Mouse (Mus musculus) kidney, embryonic 14.5 days (tissue): Measurements from ENCODE around the gene Psme1. TPM values are rescaled to one million over a fixed set of nuclear protein-coding genes. Genes with fewer than 3 reads are reported as not detected.

Experiments
- ATAC-seq: fragments of 200-750 bp; cut with Nextera tagmentation; 2 replicates; pipeline ENCODE4 v1.8.0; 2017; ENCODE audit warnings: moderate number of reproducible peaks, mild to moderate bottlenecking, moderate TSS enrichment, moderate library complexity; ENCODE audit not compliant: low FRiP score, low TSS enrichment
- H3K27ac ChIP-seq: fragments of 300-500 bp; sonication (generic); 2 replicates; pipeline ENCODE4 v1.5.1; 2014; ENCODE audit warnings: low read depth, mild to moderate bottlenecking, low read length, moderate library complexity, mixed read lengths
- H3K27me3 ChIP-seq: fragments of 300-500 bp; sonication (generic); 2 replicates; pipeline ENCODE4 v1.6.1; 2014; ENCODE audit warnings: mild to moderate bottlenecking, low read length; ENCODE audit not compliant: control insufficient read depth, insufficient read depth
- H3K36me3 ChIP-seq: fragments of 300-500 bp; sonication (generic); 2 replicates; pipeline ENCODE4 v1.6.1; 2014; ENCODE audit warnings: low read length, mixed read lengths; ENCODE audit not compliant: control insufficient read depth, insufficient read depth
- H3K4me1 ChIP-seq: fragments of 300-500 bp; sonication (generic); 2 replicates; pipeline ENCODE4 v1.6.1; 2014; ENCODE audit warnings: low read length, mixed read lengths; ENCODE audit not compliant: control insufficient read depth, insufficient read depth
- H3K4me2 ChIP-seq: fragments of 300-500 bp; sonication (generic); replicated peaks from 2 replicates; pipeline ENCODE4 v1.6.1; 2014; ENCODE audit warnings: low read depth, mild to moderate bottlenecking, low read length
- H3K4me3 ChIP-seq: fragments of 300-500 bp; sonication (generic); 2 replicates; pipeline ENCODE4 v1.5.1; 2014; ENCODE audit warnings: mild to moderate bottlenecking, low read length
- H3K9ac ChIP-seq: fragments of 300-500 bp; sonication (generic); 2 replicates; pipeline ENCODE4 v1.6.1; 2014; ENCODE audit warnings: low read depth, mild to moderate bottlenecking, low read length, moderate library complexity
- H3K9me3 ChIP-seq: fragments of 300-500 bp; sonication (generic); 2 replicates; pipeline ENCODE4 v1.6.1; 2016; ENCODE audit warnings: low read length; ENCODE audit not compliant: control insufficient read depth
- WGBS: fragments of 180-500 bp; shearing (Covaris S2); extraction: QIAGEN DNeasy Blood & Tissue Kit; methylation state at CpG from one replicate; pipeline ENCODE4 v1.1.7; 2014; 5-methylcytosine and 5-hydroxymethylcytosine counted together
- polyA plus RNA-seq: library from polyadenylated mRNA; unstranded; fragments of >200 nt; fragmentation: Nextera tagmentation; extraction: Ambion mirVana; gene quantifications from 2 replicates; pipeline ENCODE4 v1.2.1, GENCODE M21; 2014

The Psme1 gene
- polyA plus RNA-seq, 1 experiment from 2014 or later, result 142 TPM

DNA sequence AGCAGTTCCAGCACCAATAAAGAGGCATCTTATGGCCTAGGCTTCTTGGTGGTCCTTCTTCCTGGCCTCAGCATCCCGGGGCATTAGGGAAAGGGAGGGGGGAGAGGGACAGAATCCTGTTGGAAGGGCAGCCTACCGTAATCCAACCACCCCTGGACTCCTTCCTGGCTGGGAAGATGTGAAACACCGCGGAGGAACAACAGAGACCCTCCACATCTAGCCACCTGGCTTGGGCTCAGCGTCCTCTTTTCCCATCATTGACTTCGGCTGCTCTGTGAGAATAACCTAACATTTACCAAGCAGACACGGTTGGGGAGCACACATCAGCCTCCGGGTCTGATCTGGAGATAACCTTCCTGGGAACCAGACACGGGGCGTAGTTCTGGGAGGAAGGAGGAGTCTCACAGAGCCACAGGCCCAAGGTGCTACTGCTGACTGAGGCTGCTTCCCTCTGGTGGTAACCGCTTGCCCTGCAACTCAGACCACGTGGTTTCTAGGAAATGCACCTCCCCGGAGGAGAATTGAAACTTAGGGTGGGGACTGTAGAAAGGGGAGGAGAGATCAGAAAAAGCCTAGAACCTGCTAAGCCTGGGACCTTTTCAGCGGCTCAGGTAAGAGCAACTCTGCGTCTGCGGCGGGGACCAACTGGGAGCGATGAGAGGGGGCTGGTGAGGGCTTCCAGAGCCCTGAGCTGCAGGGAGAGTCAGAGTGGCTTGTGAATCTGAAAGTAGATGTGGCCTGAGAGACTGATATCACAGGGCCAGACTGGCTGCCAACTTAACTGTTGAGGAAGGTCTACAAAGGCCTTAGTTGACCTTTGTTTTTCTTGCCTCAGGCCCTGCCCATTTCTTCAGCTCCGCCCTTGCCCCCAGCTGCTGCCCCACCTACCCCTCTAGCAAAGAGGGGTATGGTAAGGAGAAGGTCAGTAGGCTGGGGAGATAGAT, 26.0 kb downstream of the Psme1 start:
- peak overlapping the region; percentile 52; the same call in 1 of the 2 replicates for H3K9ac ChIP-seq
- peak overlapping the region; percentile 41 for H3K4me2 ChIP-seq
- peak overlapping the region; percentile 70 for H3K27ac ChIP-seq
- H3K27me3 ChIP-seq, result no peaks in the 10 kb centered on the region
- ATAC-seq, result peak; percentile 91
- H3K36me3 ChIP-seq, result peaks cover 65% of the 10 kb centered on the region
- peak overlapping the region; percentile 33 for H3K4me3 ChIP-seq
- peaks cover 5% of the 10 kb centered on the region; the same call in 1 of the 2 replicates for H3K4me1 ChIP-seq
- WGBS, result 13% methylated on average over 19 of the region's 19 CpGs
- no peaks in the 10 kb centered on the region for H3K9me3 ChIP-seq

GRCm38 (mm10) chr14:55604823-55605222, 26.9 kb downstream of the Psme1 start:
- no peak for ATAC-seq
- no peaks in the 10 kb centered on the region for H3K27me3 ChIP-seq
- no peak overlapping the region for H3K4me3 ChIP-seq
- H3K4me1 ChIP-seq, result peaks cover 5% of the 10 kb centered on the region; the same call in 1 of the 2 replicates
- no peak overlapping the region for H3K9ac ChIP-seq
- 83% methylated on average over 11 of the region's 11 CpGs for WGBS
- no peaks in the 10 kb centered on the region for H3K9me3 ChIP-seq
- H3K27ac ChIP-seq, result no peak overlapping the region
- H3K36me3 ChIP-seq, result peaks cover 67% of the 10 kb centered on the region
- no peak overlapping the region for H3K4me2 ChIP-seq

- Histone ChIP-seq H3K4me3 (no peak overlapping the region), H3K9me3 (no peaks in the 10 kb centered on the region), H3K9ac (no peak overlapping the region), H3K27me3 (no peaks in the 10 kb centered on the region), H3K4me1 (peaks cover 5% of the 10 kb centered on the region; the same call in 1 of the 2 replicates), H3K36me3 (peaks cover 58% of the 10 kb centered on the region), H3K4me2 (no peak overlapping the region), H3K27ac (no peak overlapping the region)
- no peak for ATAC-seq
- 92% methylated on average over 16 of the region's 16 CpGs for WGBS
These were observed 28.0 kb downstream of the Psme1 start for GRCm38 (mm10) chr14:55605743-55606459.

DNA sequence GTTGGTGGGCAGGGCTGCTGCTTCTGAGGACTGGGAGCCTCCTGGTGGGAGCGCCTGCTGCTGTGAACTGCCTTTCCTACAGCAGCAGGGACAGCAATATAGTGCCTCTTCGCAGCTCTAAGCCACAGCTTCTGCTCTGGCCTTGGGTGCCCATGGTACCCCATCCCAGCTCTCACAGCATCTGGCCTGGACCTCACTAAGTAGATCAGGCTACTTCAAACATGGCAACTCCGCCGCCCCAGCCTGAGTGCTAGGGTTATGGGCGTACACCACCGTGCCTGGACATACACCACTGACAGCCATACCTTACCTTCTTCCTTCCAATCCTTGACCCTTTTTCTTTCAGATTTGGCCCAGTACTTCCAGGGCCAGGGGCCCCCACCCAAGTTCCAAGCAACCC, 30.4 kb downstream of the Psme1 start:
- Histone ChIP-seq H3K9ac (no peak overlapping the region; the same call in 1 of the 2 replicates), H3K27ac (no peak overlapping the region), H3K36me3 (peaks cover 41% of the 10 kb centered on the region), H3K4me1 (peaks cover 5% of the 10 kb centered on the region; the same call in 1 of the 2 replicates), H3K9me3 (no peaks in the 10 kb centered on the region), H3K4me2 (no peak overlapping the region), H3K4me3 (no peak overlapping the region), H3K27me3 (no peaks in the 10 kb centered on the region)
- 94% methylated on average over 6 of the region's 6 CpGs for WGBS
- ATAC-seq, result no peak

- Histone ChIP-seq H3K27me3 (no peaks in the 10 kb centered on the region), H3K4me2 (no peak overlapping the region), H3K9me3 (no peaks in the 10 kb centered on the region), H3K9ac (no peak overlapping the region), H3K36me3 (peaks cover 15% of the 10 kb centered on the region), H3K27ac (no peak overlapping the region), H3K4me3 (no peak overlapping the region), H3K4me1 (no peaks in the 10 kb centered on the region)
- no peak for ATAC-seq
- 67% methylated on average over 6 of the region's 6 CpGs for WGBS
These were observed 35.4 kb downstream of the Psme1 start for GRCm38 (mm10) chr14:55613346-55613745.

DNA sequence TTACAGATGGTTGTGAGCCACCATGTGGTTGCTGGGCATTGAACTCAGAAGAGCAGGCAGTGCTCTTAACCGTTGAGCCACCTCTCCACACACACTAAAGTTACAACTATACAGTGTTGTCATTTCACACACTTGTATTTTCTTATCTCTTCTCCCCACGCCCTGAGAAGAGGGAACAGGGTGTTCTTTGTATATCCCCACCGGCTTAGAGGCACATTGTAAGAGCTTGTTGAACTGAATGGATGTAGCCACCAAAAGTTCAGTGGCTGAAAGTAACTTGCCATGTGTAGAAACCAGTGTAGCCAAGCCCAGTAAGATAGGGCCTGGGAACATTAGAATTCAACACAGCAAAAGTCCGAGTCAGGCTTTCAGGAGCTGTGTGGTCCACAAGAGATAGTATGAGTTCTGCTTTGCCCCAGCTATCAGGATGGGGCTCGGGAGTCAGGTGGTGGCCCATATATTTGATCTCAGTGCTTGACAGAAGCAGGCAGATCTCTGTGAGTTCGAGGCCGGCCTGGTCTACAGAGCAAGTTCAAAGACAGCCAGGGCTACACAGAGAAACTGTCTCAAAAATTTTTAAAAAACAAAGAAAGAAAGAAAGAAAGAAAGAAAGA, 36.7 kb downstream of the Psme1 start:
- Histone ChIP-seq H3K36me3 (peaks cover 2% of the 10 kb centered on the region), H3K27me3 (no peaks in the 10 kb centered on the region)

DNA sequence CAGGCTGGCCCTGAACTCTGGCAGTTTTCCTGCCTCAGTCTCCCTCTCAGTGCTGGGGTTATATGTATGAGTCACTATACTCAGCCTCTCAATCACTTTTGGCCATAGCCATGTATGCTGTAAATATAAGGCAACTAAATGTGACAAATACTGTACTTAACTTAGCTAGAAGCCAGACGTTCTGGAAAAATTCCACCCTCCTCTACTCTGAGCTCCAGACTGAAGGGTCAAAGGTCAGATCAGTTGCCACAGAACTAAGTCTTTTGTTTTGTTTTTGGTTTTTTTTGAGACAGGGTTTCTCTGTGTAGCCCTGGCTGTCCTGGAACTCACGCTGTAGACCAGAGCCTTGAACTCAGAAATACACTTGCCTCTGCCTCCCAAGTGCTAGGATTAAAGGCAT, 38.0 kb downstream of the Psme1 start:
- Histone ChIP-seq H3K4me3 (no peak overlapping the region), H3K27me3 (no peaks in the 10 kb centered on the region), H3K9me3 (no peaks in the 10 kb centered on the region), H3K27ac (no peak overlapping the region), H3K4me1 (no peaks in the 10 kb centered on the region), H3K4me2 (no peak overlapping the region), H3K36me3 (no peaks in the 10 kb centered on the region; the same call in 1 of the 2 replicates), H3K9ac (no peak overlapping the region)
- no peak for ATAC-seq
- 48% methylated on average over 2 of the region's 2 CpGs for WGBS

More for the DNA sequence above, 36.7 kb downstream of the Psme1 start:
- no peak overlapping the region for H3K27ac ChIP-seq
- ATAC-seq, result no peak
- 77% methylated on average over 7 of the region's 7 CpGs for WGBS
- no peaks in the 10 kb centered on the region for H3K4me1 ChIP-seq
- H3K4me2 ChIP-seq, result no peak overlapping the region
- no peaks in the 10 kb centered on the region for H3K9me3 ChIP-seq
- no peak overlapping the region for H3K9ac ChIP-seq
- H3K4me3 ChIP-seq, result no peak overlapping the region

DNA sequence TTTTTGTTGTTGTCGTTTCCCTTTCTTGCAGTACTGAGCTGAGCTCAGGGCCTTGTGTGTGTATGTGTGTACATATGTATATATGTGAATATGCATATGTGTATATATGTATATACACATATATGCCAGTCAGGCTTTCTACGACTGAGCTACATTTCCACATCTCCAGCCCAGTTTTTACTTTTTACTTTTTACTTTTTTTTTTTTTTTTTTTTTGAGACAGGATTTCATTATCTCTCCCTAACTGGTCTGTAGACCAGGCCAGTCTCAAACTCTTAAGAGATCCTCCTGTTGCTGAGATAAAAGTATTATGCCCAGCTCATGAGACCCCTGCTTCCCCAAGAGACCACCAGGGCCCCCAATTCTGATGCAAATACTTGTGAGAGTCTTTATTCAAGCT, 38.9 kb downstream of the Psme1 start:
- H3K4me2 ChIP-seq, result no peak overlapping the region
- no peaks in the 10 kb centered on the region for H3K4me1 ChIP-seq
- 80% methylated on average over 2 of the region's 2 CpGs for WGBS
- H3K36me3 ChIP-seq, result no peaks in the 10 kb centered on the region
- H3K27ac ChIP-seq, result no peak overlapping the region
- no peak overlapping the region for H3K9ac ChIP-seq
- no peaks in the 10 kb centered on the region for H3K9me3 ChIP-seq
- no peak for ATAC-seq
- H3K4me3 ChIP-seq, result no peak overlapping the region
- no peaks in the 10 kb centered on the region for H3K27me3 ChIP-seq
